Mouse (Mus musculus): ENCODE results near the gene R3hdm2.

DNA sequence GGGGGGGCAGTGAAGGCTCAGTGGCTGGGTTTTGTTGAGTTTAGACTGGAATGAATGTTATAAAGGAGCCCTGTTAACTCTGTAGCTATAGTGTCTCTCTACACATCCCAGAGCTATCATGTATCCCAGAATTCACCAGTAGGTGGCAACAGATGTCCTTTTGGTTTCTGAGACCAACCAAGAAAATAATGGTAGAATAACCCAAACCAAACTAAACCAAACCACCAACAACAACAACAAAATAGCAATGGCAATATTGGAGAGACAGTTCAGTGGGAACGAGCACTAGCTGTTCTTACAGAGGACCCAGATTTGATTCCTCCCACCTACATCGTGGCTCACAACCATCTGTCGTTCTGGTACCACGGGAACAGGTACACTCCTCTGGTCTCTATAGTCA is 99.0 kb downstream of the R3hdm2 start:
- no peak for TF ChIP-seq EP300 (IDR thresholded peaks at IDR 0.05; ENCODE audit: low read depth)
- TF ChIP-seq CTCF (IDR thresholded peaks at IDR 0.05; ENCODE audit: low read depth): peak; percentile 54

All from heart, postnatal 0 days (tissue).